Mouse (Mus musculus) C2C12 (cell line): ENCODE measurements around the gene Wdr47.

Source experiments
- CEBPB ChIP-seq: IDR thresholded peaks from one replicate; pipeline ENCODE4 v1.6.1; 2011; ENCODE audit warnings: low read depth, mild to moderate bottlenecking, control low read depth, moderate library complexity
- CTCF ChIP-seq: IDR thresholded peaks from one replicate; pipeline ENCODE4 v1.5.1; 2011; ENCODE audit not compliant: control insufficient read depth, insufficient read depth, insufficient read length
- MAX ChIP-seq: IDR thresholded peaks from one replicate; pipeline ENCODE4 v1.6.1; 2011; ENCODE audit warnings: mild to moderate bottlenecking, control low read depth
- MYOD1 ChIP-seq: IDR thresholded peaks from one replicate; pipeline ENCODE4 v1.6.1; 2011; ENCODE audit warnings: low read depth; ENCODE audit not compliant: control insufficient read depth, insufficient read length

GRCm38 (mm10) chr3:108590786-108591529, at the start of gene Wdr47:
- peak; percentile 64 for TF ChIP-seq MAX
- TF ChIP-seq CEBPB: no peak
- TF ChIP-seq CTCF: no peak
- peak; percentile 57 for TF ChIP-seq MYOD1
